Mouse (Mus musculus): ENCODE measurements at regions not wholly inside any gene's neighbourhood (a gene's known extent, or its start where the extent isn't known, plus 50 kb on each side); places are given as distances from the start of the nearest gene placed in this dataset.
A peak's percentile ranks its signal among the peaks of the same experiment; 100 is the strongest.
"Not testable (repeated sequence)": the region's sequence is repeated elsewhere in the genome, so short reads cannot be mapped to it uniquely, and the experiment has no call there.

- H3K4me3 ChIP-seq = not testable (repeated sequence)
These were observed 454.3 kb downstream of the Gm10330 start for GRCm38 (mm10) chr12:23325756-23326155.

GRCm38 (mm10) chr12:23315186-23315585 lies 464.9 kb downstream of the Gm10330 start:
- DNase-seq (ENCODE audit: extremely low spot score, low spot score) = peak; percentile 32
- 2% methylated on average over 23 of the region's 38 CpGs for WGBS
- H3K9me3 ChIP-seq; H3K27me3 ChIP-seq (ENCODE audit: poor library complexity, severe bottlenecking); H3K27ac ChIP-seq; H3K36me3 ChIP-seq (replicated peaks); H3K4me1 ChIP-seq: not testable (repeated sequence)
- peak overlapping the region; percentile 51 for H3K4me3 ChIP-seq

More at GRCm38 (mm10) chr12:23325756-23326155, 454.3 kb downstream of the Gm10330 start:
- not testable (repeated sequence) for H3K27me3 ChIP-seq (ENCODE audit: poor library complexity, severe bottlenecking); H3K36me3 ChIP-seq (replicated peaks); DNase-seq (ENCODE audit: extremely low spot score, low spot score); H3K4me1 ChIP-seq; H3K9me3 ChIP-seq; H3K27ac ChIP-seq
- 46% methylated on average over 2 of the region's 2 CpGs for WGBS
